Mouse (Mus musculus) testis, adult 2 months (tissue): ENCODE measurements around the gene Herc1.

Source experiments
- CTCF ChIP-seq: fragments of 200-500 bp; IDR thresholded peaks from 2 replicates; pipeline ENCODE4 v1.5.1; 2012; ENCODE audit warnings: low read depth, mild to moderate bottlenecking, inconsistent platforms, low read length, moderate library complexity; ENCODE audit not compliant: control insufficient read depth, insufficient read depth, insufficient replicate concordance
- POLR2A ChIP-seq: fragments of 200-500 bp; IDR thresholded peaks from 2 replicates; pipeline ENCODE4 v1.6.1; 2012; ENCODE audit warnings: low read depth, mild to moderate bottlenecking, inconsistent platforms, low read length, moderate library complexity; ENCODE audit not compliant: control insufficient read depth

DNA sequence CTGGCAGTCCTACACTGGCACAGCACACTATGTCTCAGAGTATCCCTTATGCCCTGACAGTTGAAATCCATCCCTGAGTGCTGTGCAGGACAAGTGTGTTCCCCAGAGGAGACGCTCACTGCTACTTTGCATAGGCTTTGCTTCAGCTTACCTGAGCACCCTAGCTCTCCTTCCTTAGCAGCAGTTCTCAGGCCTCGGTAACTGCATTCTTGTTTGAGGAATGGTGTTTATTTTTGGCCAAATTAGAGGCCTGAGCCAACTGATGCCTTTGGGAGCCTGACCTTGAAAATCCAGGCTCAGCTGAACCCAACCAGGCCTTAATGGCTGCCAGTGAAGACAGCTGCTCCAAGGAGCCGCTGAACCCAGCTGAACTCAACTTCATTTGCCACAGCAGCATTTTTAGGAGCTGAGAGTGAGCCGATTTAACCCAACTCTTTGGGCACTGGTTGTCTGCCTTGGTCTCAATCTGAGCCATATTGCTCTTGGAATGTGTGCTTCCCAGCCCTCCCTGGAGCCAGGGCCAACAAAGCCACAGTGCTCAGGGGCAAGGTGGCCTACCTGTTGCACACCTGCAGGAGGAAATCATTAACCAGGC lies 163.5 kb downstream of the Herc1 start:
- no peak for TF ChIP-seq POLR2A
- no peak for TF ChIP-seq CTCF
